Mouse (Mus musculus) Muller cell, postnatal 12 days (primary cell): Measurements from ENCODE around the gene Lap3.
A peak's percentile ranks its signal among the peaks of the same experiment; 100 is the strongest.

ENCODE experiments used
- DNase-seq: peaks from one replicate; pipeline ENCODE4 v3.0.0-alpha.2; 2015; ENCODE audit errors: inconsistent ontology term

The Lap3 gene

GRCm38 (mm10) chr5:45495429-45495975 lies 2.3 kb downstream of the Lap3 start:
- DNase-seq = no peak

GRCm38 (mm10) chr5:45496042-45496441 lies 2.9 kb downstream of the Lap3 start:
- DNase-seq = no peak

- no peak for DNase-seq
Measured at GRCm38 (mm10) chr5:45496479-45496878, 3.3 kb downstream of the Lap3 start.

GRCm38 (mm10) chr5:45496930-45497550 lies 3.9 kb downstream of the Lap3 start:
- no peak for DNase-seq

GRCm38 (mm10) chr5:45497564-45497963 lies 4.4 kb downstream of the Lap3 start:
- no peak for DNase-seq

GRCm38 (mm10) chr5:45510071-45510470 lies 16.9 kb downstream of the Lap3 start:
- no peak for DNase-seq

GRCm38 (mm10) chr5:45512908-45513307 lies 19.7 kb downstream of the Lap3 start:
- no peak for DNase-seq

- DNase-seq = no peak
Measured at GRCm38 (mm10) chr5:45513511-45513910, 20.3 kb downstream of the Lap3 start.

GRCm38 (mm10) chr5:45514599-45514998 lies 21.4 kb downstream of the Lap3 start:
- no peak for DNase-seq

GRCm38 (mm10) chr5:45515151-45515743 lies 22.1 kb downstream of the Lap3 start:
- DNase-seq = no peak

GRCm38 (mm10) chr5:45519960-45520808 lies 27.0 kb downstream of the Lap3 start, which contains the start of gene Med28:
Gene Med28, plus strand, starts transcription at chr5:45520229.
- peak; percentile 90 for DNase-seq

GRCm38 (mm10) chr5:45520809-45521110 lies 27.6 kb downstream of the Lap3 start:
- no peak for DNase-seq

- DNase-seq = no peak
Measured at GRCm38 (mm10) chr5:45521601-45522000, 28.4 kb downstream of the Lap3 start.

- no peak for DNase-seq
Measured at GRCm38 (mm10) chr5:45525101-45525500, 31.9 kb downstream of the Lap3 start.

- no peak for DNase-seq
Measured at GRCm38 (mm10) chr5:45526338-45526737, 33.2 kb downstream of the Lap3 start.

- DNase-seq = no peak
Measured at GRCm38 (mm10) chr5:45529696-45530095, 36.5 kb downstream of the Lap3 start.

- peak; percentile 60 for DNase-seq
Measured at GRCm38 (mm10) chr5:45534319-45535098, 41.3 kb downstream of the Lap3 start.

- DNase-seq = no peak
Measured at GRCm38 (mm10) chr5:45535177-45535576, 42.0 kb downstream of the Lap3 start.

- DNase-seq = no peak
Measured at GRCm38 (mm10) chr5:45539502-45539901, 46.3 kb downstream of the Lap3 start.

GRCm38 (mm10) chr5:45543374-45543773 lies 50.2 kb downstream of the Lap3 start:
- peak; percentile 47 for DNase-seq

GRCm38 (mm10) chr5:45549586-45549985 lies 56.4 kb downstream of the Lap3 start:
- DNase-seq = no peak
